Mouse (Mus musculus): ENCODE results near the gene Ivd. TPM values are rescaled to one million over a fixed set of nuclear protein-coding genes. Genes with fewer than 3 reads are reported as not detected.

The Ivd gene
- total RNA-seq (2021), result 100 to 1,000 TPM; 410 to 473 TPM
- long read RNA-seq, experiment 1, transcript Ivd-201 (12 exons, 3,665 nt), result major isoform, 387 of 473 reads
- long read RNA-seq, experiment 1, partial matches to known transcripts, result 50 of 473 reads
- long read RNA-seq, experiment 1, other reads (novel, unspliced or antisense), result 36 of 473 reads
- long read RNA-seq, experiment 2, transcript Ivd-201 (12 exons, 3,665 nt), result major isoform, 139 of 183 reads
- long read RNA-seq, experiment 2, partial matches to known transcripts, result 39 of 183 reads
- long read RNA-seq, experiment 2, other reads (novel, unspliced or antisense), result 5 of 183 reads

- peak; percentile 95 to 97 for DNase-seq
Observed at GRCm38 (mm10) chr2:118861454-118862339, at the start of gene Ivd. Gene Ivd, plus strand, starts transcription at chr2:118861954.

GRCm38 (mm10) chr2:118812724-118813123, 49.0 kb upstream of the Ivd start:
- DNase-seq, result no peak

GRCm38 (mm10) chr2:118813981-118814836, 47.5 kb upstream of the Ivd start, which contains the start of gene Knstrn:
Gene Knstrn, plus strand, starts transcription at chr2:118814003.
- DNase-seq, result peak; percentile 92 to 94

- DNase-seq, result no peak
Observed at GRCm38 (mm10) chr2:118822800-118823199, 39.0 kb upstream of the Ivd start.

- no peak for DNase-seq
Observed at GRCm38 (mm10) chr2:118824396-118824795, 37.4 kb upstream of the Ivd start.

- DNase-seq, result no peak
Observed at GRCm38 (mm10) chr2:118829096-118829495, 32.7 kb upstream of the Ivd start.

GRCm38 (mm10) chr2:118834061-118834460, 27.7 kb upstream of the Ivd start:
- no peak for DNase-seq

- DNase-seq, result no peak
Observed at GRCm38 (mm10) chr2:118835115-118835514, 26.6 kb upstream of the Ivd start.

- DNase-seq, result no peak
Observed at GRCm38 (mm10) chr2:118838330-118838729, 23.4 kb upstream of the Ivd start.

- no peak for DNase-seq
Observed at GRCm38 (mm10) chr2:118841186-118841585, 20.6 kb upstream of the Ivd start.

GRCm38 (mm10) chr2:118841774-118842173, 20.0 kb upstream of the Ivd start:
- no peak for DNase-seq

- DNase-seq, result no peak
Observed at GRCm38 (mm10) chr2:118844427-118844826, 17.3 kb upstream of the Ivd start.

- no peak for DNase-seq
Observed at GRCm38 (mm10) chr2:118846246-118846645, 15.5 kb upstream of the Ivd start.

- DNase-seq, result no peak
Observed at GRCm38 (mm10) chr2:118851756-118852155, 10.0 kb upstream of the Ivd start.

- DNase-seq, result no peak
Observed at GRCm38 (mm10) chr2:118862340-118862675, 554 bp downstream of the Ivd start.

GRCm38 (mm10) chr2:118870601-118871000, 8.8 kb downstream of the Ivd start:
- no peak for DNase-seq

- no peak for DNase-seq
Observed at GRCm38 (mm10) chr2:118871032-118871431, 9.3 kb downstream of the Ivd start.

GRCm38 (mm10) chr2:118873018-118873417, 11.3 kb downstream of the Ivd start:
- peak; percentile 37 to 65 for DNase-seq

- no peak for DNase-seq
Observed at GRCm38 (mm10) chr2:118873890-118874430, 12.2 kb downstream of the Ivd start.

- DNase-seq, result no peak
Observed at GRCm38 (mm10) chr2:118875316-118875715, 13.6 kb downstream of the Ivd start.

GRCm38 (mm10) chr2:118876453-118876852, 14.7 kb downstream of the Ivd start:
- DNase-seq, result no peak

GRCm38 (mm10) chr2:118881019-118881418, 19.3 kb downstream of the Ivd start:
- DNase-seq, result peak; percentile 53 to 61
